Mouse (Mus musculus) megakaryocyte-erythroid progenitor cell, adult 5-6 weeks (primary cell): ENCODE measurements around the gene Sema5a. TPM values are rescaled to one million over a fixed set of nuclear protein-coding genes. Genes with fewer than 3 reads are reported as not detected.

ENCODE experiments used
- ATAC-seq: replicated peaks from 2 replicates; pipeline ENCODE4 v1.8.0; 2016; ENCODE audit warnings: mild to moderate bottlenecking, inconsistent platforms; ENCODE audit not compliant: severe bottlenecking, poor library complexity, low FRiP score, low TSS enrichment
- total RNA-seq, 2 experiments: library from RNA; stranded (forward) in 1 of 2; stranded (reverse) in 1 of 2; fragments of 200-1000, 215-1000 nt in 1 of 2; fragments of >200 nt in 1 of 2; fragmentation: Nextera tagmentation in 1 of 2; gene quantifications; 2 replicates each; pipeline ENCODE4 v1.2.3; 2014 to 2017

Sema5a gene
- total RNA-seq, 2 experiments from 2014 or later, result not detected

GRCm38 (mm10) chr15:32341423-32341822, 96.8 kb downstream of the Sema5a start:
- ATAC-seq, result no peak

GRCm38 (mm10) chr15:32343544-32343943, 98.9 kb downstream of the Sema5a start:
- ATAC-seq, result no peak

- ATAC-seq, result no peak
These were observed 102.7 kb downstream of the Sema5a start for GRCm38 (mm10) chr15:32347315-32347714.

GRCm38 (mm10) chr15:32349276-32349675, 104.7 kb downstream of the Sema5a start:
- no peak for ATAC-seq

GRCm38 (mm10) chr15:32352995-32353394, 108.4 kb downstream of the Sema5a start:
- no peak for ATAC-seq

- no peak for ATAC-seq
These were observed 108.9 kb downstream of the Sema5a start for GRCm38 (mm10) chr15:32353513-32353912.

- no peak for ATAC-seq
These were observed 112.2 kb downstream of the Sema5a start for GRCm38 (mm10) chr15:32356805-32357204.

GRCm38 (mm10) chr15:32367841-32368240, 123.2 kb downstream of the Sema5a start:
- no peak for ATAC-seq

- no peak for ATAC-seq
These were observed 126.3 kb downstream of the Sema5a start for GRCm38 (mm10) chr15:32370914-32371313.

- ATAC-seq, result no peak
These were observed 126.8 kb downstream of the Sema5a start for GRCm38 (mm10) chr15:32371385-32371784.

GRCm38 (mm10) chr15:32376326-32376725, 131.7 kb downstream of the Sema5a start:
- ATAC-seq, result no peak

- ATAC-seq, result no peak
These were observed 133.2 kb downstream of the Sema5a start for GRCm38 (mm10) chr15:32377781-32378180.

GRCm38 (mm10) chr15:32380311-32380710, 135.7 kb downstream of the Sema5a start:
- ATAC-seq, result no peak

- no peak for ATAC-seq
These were observed 138.4 kb downstream of the Sema5a start for GRCm38 (mm10) chr15:32382930-32383481.

- no peak for ATAC-seq
These were observed 151.8 kb downstream of the Sema5a start for GRCm38 (mm10) chr15:32396241-32396890.

GRCm38 (mm10) chr15:32397064-32397463, 152.5 kb downstream of the Sema5a start:
- ATAC-seq, result no peak

GRCm38 (mm10) chr15:32398721-32399120, 154.1 kb downstream of the Sema5a start:
- ATAC-seq, result no peak

- no peak for ATAC-seq
These were observed 157.4 kb downstream of the Sema5a start for GRCm38 (mm10) chr15:32401909-32402527.

GRCm38 (mm10) chr15:32403321-32403720, 158.7 kb downstream of the Sema5a start:
- ATAC-seq, result no peak

GRCm38 (mm10) chr15:32406436-32406835, 161.8 kb downstream of the Sema5a start:
- no peak for ATAC-seq

GRCm38 (mm10) chr15:32407766-32408165, 163.2 kb downstream of the Sema5a start:
- no peak for ATAC-seq
